Mouse (Mus musculus) left cerebral cortex, adult 11 months (tissue): ENCODE results near the gene Prrc2a.

ENCODE experiments used
- DNase-seq: peaks from one replicate; pipeline ENCODE4 v3.0.0; 2022; ENCODE audit warnings: low spot score

Prrc2a gene

DNA sequence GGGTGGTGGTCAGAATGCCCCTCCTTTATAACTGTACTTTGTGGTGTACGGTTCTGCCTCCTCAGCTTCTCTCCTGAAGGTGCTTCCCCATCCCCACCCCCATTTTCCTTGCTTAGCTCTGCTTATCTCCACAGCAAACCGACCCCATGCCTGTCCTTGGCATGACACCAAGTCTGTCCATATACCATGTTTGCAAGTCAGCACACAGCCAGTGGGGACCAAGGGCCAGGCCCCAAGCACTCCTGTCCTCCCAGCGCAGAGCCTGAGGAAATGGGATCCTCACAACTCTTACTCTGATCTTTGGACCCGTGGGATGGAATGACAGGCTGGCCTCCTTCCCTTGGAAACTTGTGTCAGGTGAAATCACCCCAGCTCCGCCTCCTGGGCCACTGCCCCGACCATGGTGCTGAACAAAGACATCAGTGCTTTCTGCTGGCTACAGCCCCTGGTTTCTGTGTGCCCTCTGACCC, 61.4 kb downstream of the Prrc2a start:
- DNase-seq: no peak

GRCm38 (mm10) chr17:35102299-35102698, 62.4 kb downstream of the Prrc2a start:
- no peak for DNase-seq

- no peak for DNase-seq
These were observed 63.5 kb downstream of the Prrc2a start for GRCm38 (mm10) chr17:35101161-35101560.

- no peak for DNase-seq
These were observed 64.4 kb downstream of the Prrc2a start for GRCm38 (mm10) chr17:35100196-35100765.
